Mouse (Mus musculus): ENCODE measurements around the gene Mxra7. TPM values are rescaled to one million over a fixed set of nuclear protein-coding genes. Genes with fewer than 3 reads are reported as not detected.
A peak's percentile ranks its signal among the peaks of the same experiment; 100 is the strongest.

The Mxra7 gene
- polyA plus RNA-seq, 1 experiment: 76.8 TPM

DNA sequence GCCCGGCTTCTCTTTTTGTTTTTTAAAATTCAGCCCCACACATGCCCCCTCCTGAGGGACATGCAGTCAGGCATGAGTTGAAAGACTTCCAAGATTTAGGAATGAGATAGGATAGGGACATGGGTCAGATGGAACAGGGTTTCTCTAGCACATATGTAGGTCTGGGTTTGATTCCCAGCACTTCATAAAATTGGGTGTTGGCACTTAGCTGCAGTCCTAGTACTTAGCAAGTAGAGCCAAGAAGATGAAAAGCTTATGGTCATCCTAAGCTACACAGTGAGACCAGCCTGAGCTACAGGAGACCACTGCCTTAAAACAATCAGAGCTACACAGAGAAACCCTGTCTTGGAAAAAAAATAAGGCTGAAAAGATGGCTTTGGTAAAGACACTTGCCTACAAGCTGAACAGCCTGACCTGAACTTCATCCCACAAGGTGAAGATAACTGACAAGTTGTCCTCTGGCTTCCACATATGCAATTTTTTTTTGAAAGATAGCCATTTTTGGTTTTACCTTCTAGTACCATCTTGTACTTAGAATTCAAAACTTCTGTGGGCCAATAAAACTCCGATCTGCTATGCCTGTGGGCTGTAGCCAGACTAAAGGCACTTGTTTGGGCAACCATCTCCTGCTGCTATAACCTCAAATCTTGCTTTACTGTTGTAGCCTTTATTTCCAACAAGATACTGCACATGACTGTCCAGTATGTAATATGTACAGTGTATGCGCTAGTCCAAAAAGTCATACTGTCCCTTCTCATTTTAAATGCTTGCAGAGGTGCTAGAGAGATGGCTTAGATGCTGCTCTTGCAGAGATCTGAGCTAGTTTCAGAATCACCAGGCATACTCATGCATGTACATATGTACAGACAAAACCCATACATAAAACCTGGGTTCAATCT is 19.6 kb upstream of the Mxra7 start:
- TF ChIP-seq CTCF (IDR thresholded peaks at IDR 0.05; ENCODE audit: borderline replicate concordance, insufficient read depth, low read length) (no peak), POLR2A (IDR thresholded peaks at IDR 0.05; ENCODE audit: low read depth, low read length) (no peak)
- no peak overlapping the region for H3K4me3 ChIP-seq (ENCODE audit: insufficient read depth, low read length)
- H3K27ac ChIP-seq (ENCODE audit: insufficient read depth, low read length): no peak overlapping the region
- H3K4me1 ChIP-seq (ENCODE audit: control insufficient read depth, insufficient read depth, low read length): peaks cover 2% of the 10 kb centered on the region; the same call in 1 of the 2 replicates

DNA sequence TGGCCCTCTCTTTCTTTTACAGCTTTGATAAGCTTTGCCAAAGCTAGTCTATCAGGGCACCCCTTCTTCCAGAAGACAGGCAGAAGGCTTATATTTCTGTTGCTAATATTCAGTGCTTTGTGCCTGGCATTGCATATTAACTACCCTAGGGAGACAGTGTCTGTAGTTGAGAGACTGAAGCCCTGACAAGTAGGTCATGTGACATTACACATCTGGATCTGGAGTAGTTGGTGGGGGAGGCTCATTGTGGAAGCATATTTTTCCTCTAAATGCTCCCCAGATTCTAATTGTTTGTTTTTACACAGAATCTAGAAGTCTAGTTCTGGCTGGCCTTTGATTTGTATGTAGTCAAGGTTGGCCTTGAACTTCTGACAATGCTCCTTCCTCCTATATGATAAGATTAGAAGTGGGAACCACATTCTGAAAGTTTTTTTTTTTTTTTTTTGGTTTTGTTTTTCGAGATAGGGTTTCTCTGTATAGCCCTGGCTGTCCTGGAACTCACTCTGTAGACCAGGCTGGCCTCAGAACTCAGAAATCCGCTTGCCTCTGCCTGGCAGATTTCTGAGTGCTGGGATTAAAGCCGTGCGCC is 18.8 kb upstream of the Mxra7 start:
- H3K4me3 ChIP-seq (ENCODE audit: insufficient read depth, low read length): no peak overlapping the region
- no peak overlapping the region for H3K27ac ChIP-seq (ENCODE audit: insufficient read depth, low read length)
- peaks cover 2% of the 10 kb centered on the region; the same call in 1 of the 2 replicates for H3K4me1 ChIP-seq (ENCODE audit: control insufficient read depth, insufficient read depth, low read length)
- TF ChIP-seq POLR2A (IDR thresholded peaks at IDR 0.05; ENCODE audit: low read depth, low read length) (no peak), CTCF (IDR thresholded peaks at IDR 0.05; ENCODE audit: borderline replicate concordance, insufficient read depth, low read length) (no peak)

DNA sequence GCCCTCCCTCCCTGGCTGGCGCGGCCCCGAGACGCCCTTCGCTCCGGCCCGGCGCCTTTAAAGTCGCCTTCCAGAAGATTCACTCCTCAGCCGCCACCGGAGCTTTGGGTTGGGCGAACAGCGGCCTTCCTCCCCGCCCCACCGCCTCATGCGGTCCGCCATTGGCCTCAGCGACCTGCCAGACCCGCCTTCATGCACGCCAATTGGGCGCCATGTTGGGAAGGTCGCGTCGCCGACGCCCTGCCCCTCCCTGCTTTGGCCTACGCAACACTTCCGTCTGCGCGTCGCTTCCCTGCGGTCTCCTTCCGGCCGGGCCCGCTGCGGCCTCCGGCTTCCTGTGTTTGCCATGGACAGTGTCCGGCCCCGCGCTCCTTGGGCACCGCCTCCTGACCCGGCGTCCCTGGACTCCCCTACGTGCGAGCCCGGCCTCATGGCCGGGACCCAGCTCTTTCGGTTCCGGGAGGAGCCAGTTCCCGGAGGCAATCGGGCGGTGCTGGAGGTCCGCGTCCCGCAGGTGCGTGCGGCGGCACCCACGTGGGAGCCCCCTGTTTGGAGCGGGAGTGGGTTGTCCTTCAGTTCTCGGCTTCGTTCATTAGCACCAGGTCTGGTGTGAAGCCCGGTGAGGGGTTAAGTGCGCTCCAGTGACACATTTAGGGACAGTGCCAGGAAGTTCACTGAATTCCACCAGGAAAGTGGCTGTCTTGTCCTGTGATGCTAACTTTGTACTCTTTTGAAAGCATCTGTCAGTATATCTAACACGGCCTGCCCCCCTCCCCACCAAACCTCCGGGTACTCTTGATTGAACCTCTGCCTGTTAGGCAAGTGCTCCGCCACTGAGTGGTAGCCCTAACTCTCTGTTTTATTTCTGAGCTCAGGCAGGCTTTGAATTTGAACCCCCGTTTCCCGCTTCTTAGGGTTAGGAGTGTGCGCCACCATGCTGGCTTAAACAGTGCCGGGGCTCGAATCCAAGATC is 15.7 kb upstream of the Mxra7 start, which contains the start of the genes Mettl23 and Jmjd6:
Mettl23 (plus strand) TSS at position 18 of the 973 bp plus-strand sequence.
Jmjd6 (minus strand) TSS at position 189 of the 973 bp plus-strand sequence.
- H3K27ac ChIP-seq (ENCODE audit: insufficient read depth, low read length): peak within 1 kb of the TSS; percentile 97
- TF ChIP-seq CTCF (IDR thresholded peaks at IDR 0.05; ENCODE audit: borderline replicate concordance, insufficient read depth, low read length) (no peak), POLR2A (IDR thresholded peaks at IDR 0.05; ENCODE audit: low read depth, low read length) (peak; percentile 53; the same call in 1 of the 2 replicates)
- H3K4me3 ChIP-seq (ENCODE audit: insufficient read depth, low read length): peak within 1 kb of the TSS; percentile 77
- peaks cover 2% of the 10 kb centered on the region; the same call in 1 of the 2 replicates for H3K4me1 ChIP-seq (ENCODE audit: control insufficient read depth, insufficient read depth, low read length)

DNA sequence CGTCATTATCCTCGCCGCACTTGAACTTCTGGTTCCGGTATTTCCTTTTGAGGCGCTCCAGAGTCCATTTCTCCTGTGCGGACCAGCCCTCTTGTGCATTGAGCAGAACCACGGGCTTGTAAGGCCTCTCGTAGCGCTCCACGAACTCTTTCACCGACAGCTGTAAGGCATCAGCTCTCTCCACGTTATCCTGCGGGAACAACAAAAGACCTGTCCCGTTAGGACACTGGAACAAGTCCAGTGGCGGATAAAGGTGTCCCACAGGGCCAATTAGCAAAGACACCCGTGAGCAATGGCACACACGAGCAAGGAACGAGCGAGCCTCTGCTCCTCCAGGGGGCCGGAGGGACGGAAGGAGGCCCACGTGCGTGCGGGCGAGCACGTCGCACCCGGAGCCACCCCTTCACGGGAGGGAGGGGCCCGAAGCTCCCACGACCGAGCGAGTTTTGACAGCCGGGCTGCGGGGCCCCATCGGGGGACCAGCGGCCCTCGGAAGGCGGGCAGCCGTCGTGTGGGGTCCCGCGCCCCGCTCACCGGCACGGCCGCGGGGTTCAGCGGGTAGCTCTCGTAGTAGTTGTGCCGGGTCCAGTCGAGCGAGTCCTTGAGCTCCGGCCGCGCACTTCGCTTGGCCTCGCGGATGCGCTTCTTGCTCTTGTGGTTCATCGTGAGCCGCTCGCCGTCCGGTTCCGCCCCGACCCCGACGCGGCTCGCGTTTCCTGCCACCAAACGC is 14.8 kb upstream of the Mxra7 start:
- Histone ChIP-seq H3K27ac (ENCODE audit: insufficient read depth, low read length) (peak overlapping the region; percentile 97), H3K4me1 (ENCODE audit: control insufficient read depth, insufficient read depth, low read length) (0 out of 2 replicates have a peak, but pooled peaks cover 2% of the 10 kb centered on the region), H3K4me3 (ENCODE audit: insufficient read depth, low read length) (peak overlapping the region; percentile 77)
- TF ChIP-seq CTCF (IDR thresholded peaks at IDR 0.05; ENCODE audit: borderline replicate concordance, insufficient read depth, low read length) (no peak), POLR2A (IDR thresholded peaks at IDR 0.05; ENCODE audit: low read depth, low read length) (peak; percentile 82)

DNA sequence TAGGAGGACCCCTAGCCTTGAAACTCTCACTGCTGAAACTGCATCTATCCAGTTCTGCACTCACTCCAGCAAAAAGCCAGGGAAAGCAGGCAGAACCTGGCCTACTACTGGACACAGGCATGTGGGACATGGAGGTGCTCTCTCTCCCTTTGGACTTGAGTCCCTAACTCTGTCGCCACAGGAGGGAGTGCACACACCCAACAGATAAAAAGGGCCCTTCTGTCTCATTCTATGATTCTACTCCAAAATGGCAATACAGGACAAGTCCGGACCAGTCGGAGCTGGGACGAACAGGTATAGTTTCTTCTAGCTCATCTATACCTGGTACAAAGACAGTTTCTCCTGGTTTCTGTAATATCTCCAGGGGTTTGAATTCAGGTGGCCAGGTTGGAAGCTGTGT is 12.9 kb upstream of the Mxra7 start:
- no peak overlapping the region for H3K27ac ChIP-seq (ENCODE audit: insufficient read depth, low read length)
- peak overlapping the region; percentile 77 for H3K4me3 ChIP-seq (ENCODE audit: insufficient read depth, low read length)
- no peak for TF ChIP-seq POLR2A (IDR thresholded peaks at IDR 0.05; ENCODE audit: low read depth, low read length)
- TF ChIP-seq CTCF (IDR thresholded peaks at IDR 0.05; ENCODE audit: borderline replicate concordance, insufficient read depth, low read length): no peak
- H3K4me1 ChIP-seq (ENCODE audit: control insufficient read depth, insufficient read depth, low read length): peaks cover 4% of the 10 kb centered on the region; the same call in 1 of the 2 replicates

DNA sequence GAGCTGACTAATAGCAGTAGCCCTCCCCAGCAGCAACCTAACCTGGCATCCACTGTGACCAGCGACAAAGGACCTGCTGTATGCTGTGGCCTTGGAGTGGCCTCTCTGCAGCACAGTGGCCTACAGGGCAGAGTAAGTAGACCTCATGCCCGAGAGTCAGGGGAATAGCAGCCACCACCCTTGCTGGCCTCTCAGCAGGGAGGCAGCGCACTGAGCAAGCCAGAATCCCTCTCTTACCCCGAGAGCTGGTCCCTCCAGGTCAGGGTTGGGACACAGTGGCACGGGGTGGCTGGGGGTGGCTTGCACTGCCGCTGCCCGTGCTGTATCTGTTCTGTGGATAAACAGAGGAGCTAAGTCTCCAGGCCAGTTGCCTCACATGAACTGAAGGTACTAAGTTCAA is 11.8 kb upstream of the Mxra7 start:
- TF ChIP-seq CTCF (IDR thresholded peaks at IDR 0.05; ENCODE audit: borderline replicate concordance, insufficient read depth, low read length): no peak
- no peak for TF ChIP-seq POLR2A (IDR thresholded peaks at IDR 0.05; ENCODE audit: low read depth, low read length)
- no peak overlapping the region for H3K27ac ChIP-seq (ENCODE audit: insufficient read depth, low read length)

DNA sequence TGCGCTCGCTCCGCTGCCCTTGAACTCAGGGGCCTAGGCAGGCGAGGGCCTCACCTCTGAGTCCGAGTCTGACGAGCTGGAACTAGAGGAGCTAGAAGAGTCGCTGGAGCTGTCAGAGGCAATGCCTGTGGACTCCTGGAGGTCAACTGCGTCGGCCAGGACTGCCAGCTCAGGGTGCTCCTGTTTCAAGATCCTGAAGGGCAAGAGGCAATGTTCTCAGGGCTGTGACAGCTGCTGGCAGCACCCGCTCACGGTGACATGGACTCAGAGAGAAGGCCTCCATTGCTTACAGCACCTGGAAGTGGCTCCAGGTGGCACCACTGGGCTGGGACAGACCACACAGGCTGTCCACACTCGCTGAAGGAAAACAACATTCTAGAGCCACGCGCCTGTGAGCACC is 11.1 kb upstream of the Mxra7 start:
- TF ChIP-seq CTCF (IDR thresholded peaks at IDR 0.05; ENCODE audit: borderline replicate concordance, insufficient read depth, low read length) (no peak), POLR2A (IDR thresholded peaks at IDR 0.05; ENCODE audit: low read depth, low read length) (no peak)
- Histone ChIP-seq H3K4me3 (ENCODE audit: insufficient read depth, low read length) (no peak overlapping the region), H3K4me1 (ENCODE audit: control insufficient read depth, insufficient read depth, low read length) (peaks cover 4% of the 10 kb centered on the region; the same call in 1 of the 2 replicates), H3K27ac (ENCODE audit: insufficient read depth, low read length) (no peak overlapping the region)

More for the DNA sequence above, 11.8 kb upstream of the Mxra7 start:
- Histone ChIP-seq H3K4me3 (ENCODE audit: insufficient read depth, low read length) (no peak overlapping the region), H3K4me1 (ENCODE audit: control insufficient read depth, insufficient read depth, low read length) (peaks cover 4% of the 10 kb centered on the region; the same call in 1 of the 2 replicates)

DNA sequence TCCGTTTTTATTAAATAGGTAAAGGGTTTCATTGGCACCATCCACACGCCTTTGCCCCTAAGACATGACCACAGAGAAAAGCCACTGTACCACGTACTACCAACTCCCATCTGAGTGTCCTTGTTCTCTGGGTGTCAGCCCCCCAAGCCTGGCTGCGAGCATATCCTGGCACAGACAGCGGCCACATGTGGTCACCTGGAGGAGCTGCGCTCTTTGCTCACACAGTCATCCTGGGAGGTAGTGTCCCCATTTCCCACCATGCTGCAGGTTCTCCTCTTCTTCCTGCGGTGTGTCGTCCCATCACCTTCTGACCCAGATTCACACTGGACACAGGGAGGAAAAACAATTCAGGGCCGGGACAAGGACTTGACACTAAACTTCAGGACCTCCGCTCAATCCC is 9.6 kb upstream of the Mxra7 start:
- H3K4me3 ChIP-seq (ENCODE audit: insufficient read depth, low read length): no peak overlapping the region
- no peak overlapping the region for H3K27ac ChIP-seq (ENCODE audit: insufficient read depth, low read length)
- H3K4me1 ChIP-seq (ENCODE audit: control insufficient read depth, insufficient read depth, low read length): peaks cover 4% of the 10 kb centered on the region; the same call in 1 of the 2 replicates
- TF ChIP-seq CTCF (IDR thresholded peaks at IDR 0.05; ENCODE audit: borderline replicate concordance, insufficient read depth, low read length) (peak; percentile 10; the same call in 1 of the 2 replicates), POLR2A (IDR thresholded peaks at IDR 0.05; ENCODE audit: low read depth, low read length) (no peak)

All from embryonic fibroblast, embryonic 13.5 days (primary cell).